Mouse (Mus musculus): ENCODE results near the gene Mtx2. TPM values are rescaled to one million over a fixed set of nuclear protein-coding genes. Genes with fewer than 3 reads are reported as not detected.

Mtx2 gene
- polyA plus RNA-seq, 1 experiment from 2014 or later = 117 TPM

Other genes with a start within 250 kb of the Mtx2 start
- gene Lnpk, start 246.4 kb upstream of the Mtx2 start, polyA plus RNA-seq (2014; fragmentation: Nextera tagmentation; extraction: Ambion mirVana) = 28.2 and 28.9 TPM in 2 replicates
- not detected in 2 replicates for gene Evx2, start 166.2 kb upstream of the Mtx2 start, polyA plus RNA-seq (2014; fragmentation: Nextera tagmentation; extraction: Ambion mirVana)
- gene Hoxd13, start 157.5 kb upstream of the Mtx2 start, polyA plus RNA-seq (2014; fragmentation: Nextera tagmentation; extraction: Ambion mirVana) = not detected in 2 replicates
- not detected in 2 replicates for gene Hoxd12, start 150.8 kb upstream of the Mtx2 start, polyA plus RNA-seq (2014; fragmentation: Nextera tagmentation; extraction: Ambion mirVana)
- not detected in 2 replicates for gene Hoxd11, start 146.2 kb upstream of the Mtx2 start, polyA plus RNA-seq (2014; fragmentation: Nextera tagmentation; extraction: Ambion mirVana)
- gene Hoxd10, start 133.9 kb upstream of the Mtx2 start, polyA plus RNA-seq (2014; fragmentation: Nextera tagmentation; extraction: Ambion mirVana) = 0.14 TPM in 1 of 2 replicates, not detected in the other
- gene Hoxd9, start 128.1 kb upstream of the Mtx2 start, polyA plus RNA-seq (2014; fragmentation: Nextera tagmentation; extraction: Ambion mirVana) = 0.22 and 0.41 TPM in 2 replicates
- gene Hoxd8, start 121.2 kb upstream of the Mtx2 start, polyA plus RNA-seq (2014; fragmentation: Nextera tagmentation; extraction: Ambion mirVana) = 2.6 and 2.9 TPM in 2 replicates
- 14.5 and 16.2 TPM in 2 replicates for gene Hoxd3, start 113.9 kb upstream of the Mtx2 start, polyA plus RNA-seq (2014; fragmentation: Nextera tagmentation; extraction: Ambion mirVana)
- 0.81 and 0.87 TPM in 2 replicates for gene Hoxd4, start 113.9 kb upstream of the Mtx2 start, polyA plus RNA-seq (2014; fragmentation: Nextera tagmentation; extraction: Ambion mirVana)
- 0.10 TPM in 1 of 2 replicates, not detected in the other for gene Gm28230, start 99.1 kb upstream of the Mtx2 start, polyA plus RNA-seq (2014; fragmentation: Nextera tagmentation; extraction: Ambion mirVana)
- gene Hoxd1, start 62.8 kb upstream of the Mtx2 start, polyA plus RNA-seq (2014; fragmentation: Nextera tagmentation; extraction: Ambion mirVana) = 0.13 TPM in 1 of 2 replicates, not detected in the other

All from stomach, embryonic 14.5 days (tissue).